ENCODE assay signal across 13 mouse cellular contexts in the genomic region with DNA sequence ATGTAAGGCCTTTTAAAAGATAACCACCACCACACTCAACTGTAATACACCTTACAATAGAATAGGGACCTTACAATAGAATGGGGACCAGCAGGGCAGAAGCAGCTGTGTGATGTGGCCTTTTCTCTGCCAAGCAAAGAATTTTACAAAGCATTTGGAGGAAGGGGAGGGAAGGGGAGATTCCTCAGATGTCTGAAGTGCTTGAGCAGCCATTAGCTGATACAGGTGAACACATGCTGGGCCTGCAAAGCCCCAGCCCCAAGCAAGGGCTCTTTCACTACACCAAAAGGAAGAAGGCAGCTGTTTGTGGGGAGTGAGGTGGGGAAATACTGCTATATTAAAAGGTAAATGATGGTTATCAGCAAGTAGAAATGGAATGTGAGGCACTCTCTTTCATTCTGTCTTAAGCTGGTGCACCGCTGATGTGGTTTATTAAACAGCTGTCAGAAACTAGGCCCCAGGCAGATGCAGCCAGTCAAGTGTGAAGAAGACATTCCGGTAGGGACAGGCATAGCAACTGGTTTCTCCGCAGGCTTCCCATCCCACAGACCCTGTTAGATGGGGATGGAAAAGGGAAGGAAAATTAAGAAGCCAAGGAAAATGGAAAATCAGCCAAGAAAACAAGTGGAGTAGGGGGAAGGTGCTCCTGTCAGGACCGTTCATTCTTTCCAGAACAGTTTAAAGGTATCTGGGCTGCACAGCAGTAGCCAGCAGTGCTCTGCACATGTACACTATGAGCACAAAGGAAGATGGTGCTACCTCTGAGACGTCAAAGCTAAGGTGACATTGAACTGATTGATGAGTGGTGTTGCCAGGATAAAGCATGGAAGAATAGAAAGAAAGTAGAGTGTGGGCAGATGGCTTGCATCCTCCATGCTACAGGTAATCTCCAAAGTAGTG.
DNase-seq lines count a peak whose midpoint lies in the region; ATAC-seq lines count a peak whose summit lies in the region.
"Had no signal": no experiment of that assay in that cellular context is flagged by ENCODE, and none has a peak within 500 bp of the region (broad histone marks: within the 10 kb centered on the region; RNA-seq: fewer than 3 reads in every experiment).

No protein-coding gene starts in this region.

- no peak overlapping the region for H3K4me3 ChIP-seq in hindbrain, embryonic 15.5 days
- no peak overlapping the region for H3K4me3 ChIP-seq in midbrain, embryonic 15.5 days
- H3K4me3 ChIP-seq: gastrocnemius, adult 2 months had no signal

- ATAC-seq in hindbrain, embryonic 15.5 days (ENCODE audit: low FRiP score, low read depth), result peak; percentile 66
- peak; percentile 69 for ATAC-seq in midbrain, embryonic 15.5 days (replicated peaks)
- ATAC-seq: lung, postnatal 0 days had no signal

- no peak overlapping the region for H3K4me2 ChIP-seq in hindbrain, embryonic 15.5 days
- H3K4me2 ChIP-seq in midbrain, embryonic 15.5 days, result no peak overlapping the region
- H3K4me2 ChIP-seq: heart, embryonic 11.5 days; liver, embryonic 11.5 days had no signal

- H3K9me3 ChIP-seq in hindbrain, embryonic 15.5 days, result no peaks in the 10 kb centered on the region
- no peaks in the 10 kb centered on the region for H3K9me3 ChIP-seq in midbrain, embryonic 15.5 days

- peak overlapping the region; percentile 23; the same call in 1 of the 2 replicates for H3K27ac ChIP-seq in hindbrain, embryonic 15.5 days (replicated peaks)
- H3K27ac ChIP-seq in midbrain, embryonic 15.5 days, result no peak overlapping the region
- H3K27ac ChIP-seq: gastrocnemius, adult 2 months had no signal

- 26% methylated on average over 5 of the region's 5 CpGs for whole genome bisulfite sequencing in hindbrain, embryonic 15.5 days
- 22% methylated on average over 5 of the region's 5 CpGs for WGBS in midbrain, embryonic 15.5 days

- H3K9ac ChIP-seq in hindbrain, embryonic 15.5 days, result no peak overlapping the region
- H3K9ac ChIP-seq in midbrain, embryonic 15.5 days, result no peak overlapping the region

- DNase-seq in ZHBTc4 (ENCODE audit: low read depth, low spot score), result peak; percentile 6
- peak; percentile 30 for DNase-seq in embryo, embryonic 10.5 days (ENCODE audit: low spot score)
- no peak for DNase-seq in right cerebral cortex, postnatal 10 days (ENCODE audit: low spot score in 2 of 2)
- DNase-seq in MN1 (ENCODE audit: low spot score), result no peak
- DNase-seq in cerebellum, postnatal 14 days, result no peak
- DNase-seq: adrenal gland, postnatal 25 days; gastrocnemius, adult 2 months had no signal

- no peaks in the 10 kb centered on the region for H3K36me3 ChIP-seq in hindbrain, embryonic 15.5 days
- H3K36me3 ChIP-seq in midbrain, embryonic 15.5 days (replicated peaks), result no peaks in the 10 kb centered on the region

- peaks cover 8% of the 10 kb centered on the region; the same call in 1 of the 2 replicates for H3K4me1 ChIP-seq in hindbrain, embryonic 15.5 days (replicated peaks)
- H3K4me1 ChIP-seq in midbrain, embryonic 15.5 days, result peaks cover 11% of the 10 kb centered on the region

- no peaks in the 10 kb centered on the region for H3K27me3 ChIP-seq in hindbrain, embryonic 15.5 days
- H3K27me3 ChIP-seq in midbrain, embryonic 15.5 days (replicated peaks), result no peaks in the 10 kb centered on the region
- H3K27me3 ChIP-seq: CH12.LX had no signal

Comparison
In these comparisons a context has a peak if more than half of its experiments do, and no peak if none do; other contexts are left out.
1. DNase-seq: peak in ZHBTc4 (single experiment) and embryo, embryonic 10.5 days (single experiment); none in right cerebral cortex, postnatal 10 days (0 of 2), MN1 (single experiment) and cerebellum, postnatal 14 days (0 of 2).